Mouse (Mus musculus): Measurements from ENCODE around the gene Acvr1.

DNA sequence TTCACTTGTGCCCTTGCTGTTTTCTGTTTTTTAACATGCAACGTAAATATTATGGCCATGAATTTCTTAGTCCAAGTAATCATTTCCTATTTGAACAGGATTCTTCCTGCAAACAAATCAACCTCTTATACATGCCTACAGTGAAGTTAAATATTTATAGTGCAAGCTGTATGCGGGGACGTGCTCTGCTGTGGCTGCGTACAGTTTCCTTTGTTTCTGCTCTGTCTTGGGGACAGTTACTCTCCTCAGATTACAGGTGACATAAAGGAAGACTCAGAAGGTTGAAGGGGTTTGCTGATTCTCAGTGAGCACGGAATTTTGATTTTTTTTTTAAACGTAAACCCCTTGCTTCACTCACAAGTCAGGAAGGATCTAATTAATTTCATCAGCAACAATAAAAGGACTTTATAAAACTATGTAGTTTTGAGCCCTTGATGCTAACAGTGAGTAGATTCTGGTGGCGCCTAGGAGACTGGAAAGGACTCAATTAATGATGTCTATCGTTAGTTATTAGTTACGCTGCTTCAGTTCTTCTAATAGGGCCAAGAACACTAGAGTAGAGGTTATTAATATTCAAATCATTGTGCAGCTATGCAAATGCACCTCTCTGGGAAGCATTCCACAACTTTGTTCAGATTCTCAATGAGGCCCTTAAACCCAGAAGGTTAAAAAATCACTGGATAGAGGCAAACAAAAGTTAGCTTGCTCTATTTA is 189.4 kb downstream of the Acvr1 start:
- TF ChIP-seq EP300 (IDR thresholded peaks at IDR 0.05; ENCODE audit: low read depth), result no peak
- TF ChIP-seq CTCF (IDR thresholded peaks at IDR 0.05; ENCODE audit: low read depth), result no peak

All from heart, postnatal 0 days (tissue).